Mouse (Mus musculus) lung, embryonic 16.5 days (tissue): ENCODE results near the gene L2hgdh. TPM values are rescaled to one million over a fixed set of nuclear protein-coding genes. Genes with fewer than 3 reads are reported as not detected.

Experiments
- ATAC-seq: fragments of 200-750 bp; cut with Nextera tagmentation; 2 replicates; pipeline ENCODE4 v1.8.0; 2017; ENCODE audit warnings: low read depth, mild to moderate bottlenecking, moderate library complexity
- H3K27ac ChIP-seq: fragments of 300-500 bp; sonication (generic); 2 replicates; pipeline ENCODE4 v1.5.1; 2014; ENCODE audit warnings: mild to moderate bottlenecking, control low read depth, low read length
- H3K27me3 ChIP-seq: fragments of 300-500 bp; sonication (generic); 2 replicates; pipeline ENCODE4 v1.6.1; 2014; ENCODE audit warnings: low read depth, low read length, mixed read lengths; ENCODE audit not compliant: control insufficient read depth, insufficient read depth
- H3K36me3 ChIP-seq: fragments of 300-500 bp; sonication (generic); 2 replicates; pipeline ENCODE4 v1.6.1; 2014; ENCODE audit warnings: low read length; ENCODE audit not compliant: control insufficient read depth, insufficient read depth
- H3K4me1 ChIP-seq: fragments of 300-500 bp; sonication (generic); replicated peaks from 2 replicates; pipeline ENCODE4 v1.6.1; 2014; ENCODE audit warnings: low read length, mixed read lengths; ENCODE audit not compliant: control insufficient read depth, insufficient read depth
- H3K4me2 ChIP-seq: fragments of 300-500 bp; sonication (generic); 2 replicates; pipeline ENCODE4 v1.6.1; 2014; ENCODE audit warnings: low read depth, low read length, control low read depth
- H3K4me3 ChIP-seq: fragments of 300-500 bp; sonication (generic); 2 replicates; pipeline ENCODE4 v1.5.1; 2014; ENCODE audit warnings: mild to moderate bottlenecking, low read length, control low read depth
- H3K9ac ChIP-seq: fragments of 300-500 bp; sonication (generic); 2 replicates; pipeline ENCODE4 v1.6.1; 2014; ENCODE audit warnings: low read length, control low read depth
- H3K9me3 ChIP-seq: fragments of 300-500 bp; sonication (generic); 2 replicates; pipeline ENCODE4 v1.6.1; 2016; ENCODE audit warnings: low read length; ENCODE audit not compliant: control insufficient read depth
- WGBS: fragments of 180-500 bp; shearing (Covaris S2); extraction: QIAGEN DNeasy Blood & Tissue Kit; methylation state at CpG from one replicate; pipeline ENCODE4 v1.1.7; 2014; 5-methylcytosine and 5-hydroxymethylcytosine counted together
- polyA plus RNA-seq: library from polyadenylated mRNA; unstranded; fragments of >200 nt; fragmentation: Nextera tagmentation; extraction: Ambion mirVana; gene quantifications from 2 replicates; pipeline ENCODE4 v1.2.1, GENCODE M21; 2015

The L2hgdh gene
- polyA plus RNA-seq, 1 experiment from 2014 or later, result 14.3 TPM

GRCm38 (mm10) chr12:69704799-69705458 lies 19.7 kb downstream of the L2hgdh start:
- no peak overlapping the region for H3K9ac ChIP-seq

GRCm38 (mm10) chr12:69698352-69698751 lies 26.3 kb downstream of the L2hgdh start:
- H3K9me3 ChIP-seq, result no peaks in the 10 kb centered on the region
- no peak overlapping the region for H3K4me2 ChIP-seq
- H3K27me3 ChIP-seq, result no peaks in the 10 kb centered on the region
- H3K4me1 ChIP-seq, result no peaks in the 10 kb centered on the region
- no peak for ATAC-seq
- H3K4me3 ChIP-seq, result no peak overlapping the region
- 82% methylated on average over 6 of the region's 6 CpGs for WGBS
- peaks cover 2% of the 10 kb centered on the region; the same call in 1 of the 2 replicates for H3K36me3 ChIP-seq
- H3K27ac ChIP-seq, result no peak overlapping the region
- H3K9ac ChIP-seq, result no peak overlapping the region

More at GRCm38 (mm10) chr12:69704799-69705458, 19.7 kb downstream of the L2hgdh start:
- no peak for ATAC-seq
- no peaks in the 10 kb centered on the region for H3K9me3 ChIP-seq
- no peak overlapping the region for H3K27ac ChIP-seq
- H3K36me3 ChIP-seq, result no peaks in the 10 kb centered on the region
- no peaks in the 10 kb centered on the region for H3K27me3 ChIP-seq
- no peak overlapping the region for H3K4me2 ChIP-seq
- WGBS, result 72% methylated on average over 11 of the region's 11 CpGs
- no peak overlapping the region for H3K4me3 ChIP-seq
- no peaks in the 10 kb centered on the region for H3K4me1 ChIP-seq

GRCm38 (mm10) chr12:69696746-69697145 lies 27.9 kb downstream of the L2hgdh start:
- Histone ChIP-seq H3K9ac (no peak overlapping the region), H3K36me3 (peaks cover 2% of the 10 kb centered on the region; the same call in 1 of the 2 replicates), H3K27ac (no peak overlapping the region), H3K4me2 (no peak overlapping the region), H3K9me3 (no peaks in the 10 kb centered on the region), H3K27me3 (no peaks in the 10 kb centered on the region), H3K4me3 (no peak overlapping the region), H3K4me1 (no peaks in the 10 kb centered on the region)
- no peak for ATAC-seq
- 77% methylated on average over 5 of the region's 5 CpGs for WGBS

- H3K36me3 ChIP-seq, result no peaks in the 10 kb centered on the region
- no peaks in the 10 kb centered on the region for H3K27me3 ChIP-seq
- H3K4me1 ChIP-seq, result no peaks in the 10 kb centered on the region; the same call in 1 of the 2 replicates
- ATAC-seq, result no peak
- no peak overlapping the region for H3K27ac ChIP-seq
- no peak overlapping the region for H3K9ac ChIP-seq
- no peaks in the 10 kb centered on the region for H3K9me3 ChIP-seq
- 81% methylated on average over 17 of the region's 17 CpGs for WGBS
- H3K4me2 ChIP-seq, result no peak overlapping the region
- no peak overlapping the region for H3K4me3 ChIP-seq
Observed at GRCm38 (mm10) chr12:69693471-69693870, 31.2 kb downstream of the L2hgdh start.

- Histone ChIP-seq H3K36me3 (no peaks in the 10 kb centered on the region), H3K27me3 (no peaks in the 10 kb centered on the region), H3K4me2 (no peak overlapping the region), H3K4me3 (no peak overlapping the region), H3K27ac (no peak overlapping the region), H3K9me3 (no peaks in the 10 kb centered on the region), H3K9ac (no peak overlapping the region), H3K4me1 (no peaks in the 10 kb centered on the region; the same call in 1 of the 2 replicates)
- ATAC-seq, result no peak
- 86% methylated on average over 4 of the region's 4 CpGs for WGBS
Observed at GRCm38 (mm10) chr12:69690714-69691113, 34.0 kb downstream of the L2hgdh start.

GRCm38 (mm10) chr12:69689094-69689493 lies 35.6 kb downstream of the L2hgdh start:
- Histone ChIP-seq H3K9me3 (no peaks in the 10 kb centered on the region), H3K9ac (no peak overlapping the region), H3K36me3 (no peaks in the 10 kb centered on the region), H3K27me3 (no peaks in the 10 kb centered on the region), H3K4me1 (no peaks in the 10 kb centered on the region; the same call in 1 of the 2 replicates), H3K27ac (peak overlapping the region; percentile 3; the same call in 1 of the 2 replicates), H3K4me3 (no peak overlapping the region), H3K4me2 (no peak overlapping the region)
- peak; percentile 43; the same call in 1 of the 2 replicates for ATAC-seq

GRCm38 (mm10) chr12:69688368-69688767 lies 36.3 kb downstream of the L2hgdh start:
- 14% methylated on average over 2 of the region's 2 CpGs for WGBS
- Histone ChIP-seq H3K4me1 (peaks cover 4% of the 10 kb centered on the region), H3K9ac (no peak overlapping the region), H3K4me2 (no peak overlapping the region), H3K27me3 (no peaks in the 10 kb centered on the region), H3K27ac (peak overlapping the region; percentile 58), H3K4me3 (no peak overlapping the region), H3K9me3 (no peaks in the 10 kb centered on the region), H3K36me3 (no peaks in the 10 kb centered on the region)
- peak; percentile 85 for ATAC-seq

GRCm38 (mm10) chr12:69683537-69683936 lies 41.1 kb downstream of the L2hgdh start:
- peaks cover 17% of the 10 kb centered on the region for H3K4me1 ChIP-seq
- H3K4me3 ChIP-seq, result no peak overlapping the region; the same call in 1 of the 2 replicates
- no peak for ATAC-seq
- no peaks in the 10 kb centered on the region for H3K9me3 ChIP-seq
- H3K4me2 ChIP-seq, result peak overlapping the region; percentile 84
- WGBS, result 23% methylated on average over 10 of the region's 10 CpGs
- no peaks in the 10 kb centered on the region for H3K36me3 ChIP-seq
- no peaks in the 10 kb centered on the region for H3K27me3 ChIP-seq
- H3K27ac ChIP-seq, result peak overlapping the region; percentile 39; the same call in 1 of the 2 replicates
- no peak overlapping the region for H3K9ac ChIP-seq

GRCm38 (mm10) chr12:69682788-69683419 lies 41.8 kb downstream of the L2hgdh start:
- Histone ChIP-seq H3K4me2 (peak overlapping the region; percentile 84), H3K4me1 (peaks cover 17% of the 10 kb centered on the region), H3K4me3 (peak overlapping the region; percentile 96), H3K9ac (0 out of 2 replicates have a peak overlapping the region, but pooled peaks have one; percentile 47), H3K27me3 (no peaks in the 10 kb centered on the region), H3K9me3 (no peaks in the 10 kb centered on the region), H3K36me3 (no peaks in the 10 kb centered on the region), H3K27ac (no peak overlapping the region)
- 37% methylated on average over 14 of the region's 14 CpGs for WGBS
- no peak for ATAC-seq
